Mouse (Mus musculus): ENCODE measurements around the gene Brms1l. TPM values are rescaled to one million over a fixed set of nuclear protein-coding genes. Genes with fewer than 3 reads are reported as not detected.
"Not testable (repeated sequence)": the region's sequence is repeated elsewhere in the genome, so short reads cannot be mapped to it uniquely, and the experiment has no call there.

The Brms1l gene
- total RNA-seq (2021): 35.0 and 56.1 TPM in 2 replicates
- long read RNA-seq, transcript Brms1l-201 (10 exons, 2,609 nt): major isoform, 41 of 45 reads
- long read RNA-seq, partial matches to known transcripts: 2 of 45 reads
- long read RNA-seq, other reads (novel, unspliced or antisense): 2 of 45 reads

DNA sequence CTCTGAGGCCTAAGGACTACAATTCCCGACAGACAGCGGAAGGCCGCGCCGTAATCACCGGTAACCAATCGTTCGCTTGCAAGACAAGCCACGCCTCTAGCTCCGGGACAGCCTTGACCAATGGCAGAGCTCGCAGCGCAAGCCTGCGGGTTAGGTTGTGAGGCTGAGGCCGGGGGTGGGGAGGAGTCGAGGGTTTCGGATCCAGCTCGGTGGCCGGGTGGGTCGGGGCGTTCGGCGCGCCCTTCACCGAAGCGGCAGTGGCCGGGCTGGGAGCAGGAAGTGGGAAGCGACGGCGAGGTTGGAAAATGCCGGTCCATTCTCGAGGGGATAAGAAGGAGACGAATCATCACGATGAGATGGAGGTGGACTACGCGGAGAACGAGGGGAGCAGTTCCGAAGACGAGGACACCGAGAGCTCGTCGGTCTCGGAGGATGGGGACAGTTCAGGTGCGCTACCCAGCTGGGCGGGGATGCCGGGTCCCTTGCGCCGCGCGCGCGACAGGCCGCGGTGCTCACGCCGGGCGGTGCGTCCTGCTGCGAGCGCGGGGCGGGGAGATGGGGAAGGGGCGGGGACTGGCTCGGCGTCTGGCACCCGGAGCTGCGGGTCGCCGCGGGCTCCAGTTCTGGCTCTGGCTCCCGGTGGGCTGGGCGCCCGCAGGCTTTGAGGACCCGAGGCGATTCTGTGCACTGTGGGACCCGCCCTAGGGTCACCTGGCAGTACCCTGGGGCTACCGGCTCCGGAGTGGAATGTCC lies at the start of gene Brms1l:
Brms1l (plus strand) TSS at position 126 of the 753 bp plus-strand sequence.
- DNase-seq: peak; percentile 94

DNA sequence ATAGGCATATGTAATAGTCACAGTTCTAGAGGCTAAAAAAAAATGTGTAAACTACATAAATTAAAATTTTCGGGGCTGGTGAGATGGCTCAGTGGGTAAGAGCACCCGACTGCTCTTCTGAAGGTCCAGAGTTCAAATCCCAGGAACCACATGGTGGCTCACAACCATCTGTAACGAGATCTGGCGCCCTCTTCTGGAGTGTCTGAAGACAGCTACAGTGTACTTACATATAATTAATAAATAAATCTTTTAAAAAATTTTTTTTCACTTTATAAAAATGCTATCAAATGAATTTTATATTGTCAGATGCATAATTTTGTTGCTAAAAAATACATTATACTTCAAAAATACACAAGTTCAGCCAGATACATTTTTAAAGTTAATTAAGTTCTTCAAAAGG lies 41.6 kb upstream of the Brms1l start:
- DNase-seq: not testable (repeated sequence)

DNA sequence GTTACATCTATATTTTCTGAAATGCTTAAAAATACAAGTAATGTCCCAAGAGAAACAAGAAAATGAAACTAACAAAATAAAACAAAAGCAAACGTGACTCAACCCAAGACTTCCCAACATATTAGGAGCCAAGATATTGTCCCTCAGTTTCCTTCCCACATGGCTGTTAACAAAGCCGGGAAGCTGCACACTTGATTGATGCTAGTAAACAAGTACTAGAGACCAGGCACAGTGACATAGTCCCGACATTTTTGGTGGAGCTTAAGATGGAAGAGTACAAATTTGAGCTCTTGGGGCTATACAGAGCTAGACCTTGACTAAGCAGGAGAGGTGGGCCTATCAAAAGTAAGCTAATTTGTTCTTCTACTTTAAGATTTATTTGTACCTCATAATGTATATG lies 39.0 kb upstream of the Brms1l start:
- DNase-seq: no peak

DNA sequence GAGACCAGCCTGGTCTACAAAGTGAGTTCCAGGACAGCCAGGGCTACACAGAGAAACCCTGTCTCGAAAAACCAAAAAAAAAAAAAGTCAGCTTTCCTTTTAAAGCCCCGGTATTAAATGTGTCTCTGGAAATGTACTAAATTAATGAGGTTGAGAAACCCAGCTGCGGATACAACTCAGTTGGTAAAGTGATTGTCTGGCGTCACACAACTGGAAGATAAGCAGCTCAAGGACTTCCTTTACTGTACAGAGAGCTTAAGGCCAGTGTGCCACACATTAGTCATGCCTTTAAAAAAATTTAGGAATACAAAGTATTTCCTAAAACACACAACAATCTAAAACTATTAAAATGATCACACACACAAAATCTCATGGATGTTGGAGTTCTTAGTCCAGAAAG lies 37.4 kb upstream of the Brms1l start:
- DNase-seq: no peak

DNA sequence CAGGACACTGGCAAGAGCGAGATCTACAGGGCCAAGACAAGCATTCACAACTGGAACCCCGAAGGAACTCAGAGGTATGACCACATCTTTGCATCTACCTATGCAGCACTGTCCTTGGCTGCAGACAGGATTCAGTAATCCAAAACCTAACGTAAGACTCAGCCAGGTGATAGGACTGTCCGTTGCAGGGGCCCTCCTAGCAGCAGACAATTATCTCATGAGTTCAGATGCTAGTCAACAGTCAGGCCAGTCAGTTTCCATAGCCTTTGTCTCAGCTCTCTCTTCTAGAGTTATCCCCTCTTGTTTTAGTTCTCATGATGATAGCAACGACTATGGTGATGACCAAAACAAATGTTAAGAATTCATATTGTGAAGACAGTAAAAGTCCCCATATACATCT lies 36.0 kb upstream of the Brms1l start:
- no peak for DNase-seq

DNA sequence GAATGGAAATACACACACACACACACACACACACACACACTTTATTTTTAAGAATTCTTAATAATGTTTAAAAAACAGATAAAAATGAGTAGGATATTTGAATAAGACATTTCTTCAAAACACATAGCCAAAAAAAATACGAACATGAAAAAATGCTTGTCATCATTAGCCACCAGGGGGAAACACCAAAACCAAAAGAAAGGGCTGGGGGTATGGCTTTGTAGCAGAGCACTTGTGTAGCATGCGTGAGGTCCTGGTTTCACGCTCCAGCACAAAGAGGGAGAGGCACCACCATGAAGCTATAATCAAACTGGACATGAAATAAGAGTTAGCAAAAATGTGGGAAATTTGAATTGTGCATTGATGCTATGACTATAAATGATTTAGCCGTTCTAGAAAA lies 35.0 kb upstream of the Brms1l start:
- DNase-seq: no peak

DNA sequence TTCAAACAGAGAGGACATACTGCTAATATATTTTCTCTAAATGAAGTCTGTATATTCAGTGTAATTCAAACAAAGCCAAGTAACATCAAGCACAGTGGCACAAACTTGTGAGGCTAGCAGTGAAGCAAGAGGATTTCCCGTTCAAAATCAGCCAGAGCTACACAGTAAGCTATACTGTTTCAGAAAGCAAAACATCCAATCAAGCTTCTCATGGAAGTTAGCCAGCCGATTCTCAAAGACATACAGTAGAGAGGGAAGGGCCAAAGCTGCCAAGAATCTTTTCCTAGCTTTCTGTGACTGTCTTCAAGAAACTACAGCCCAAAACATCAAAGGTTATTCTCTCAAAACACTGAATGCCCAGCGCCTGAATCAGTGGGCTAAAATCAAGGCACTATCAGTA lies 31.1 kb upstream of the Brms1l start:
- no peak for DNase-seq

DNA sequence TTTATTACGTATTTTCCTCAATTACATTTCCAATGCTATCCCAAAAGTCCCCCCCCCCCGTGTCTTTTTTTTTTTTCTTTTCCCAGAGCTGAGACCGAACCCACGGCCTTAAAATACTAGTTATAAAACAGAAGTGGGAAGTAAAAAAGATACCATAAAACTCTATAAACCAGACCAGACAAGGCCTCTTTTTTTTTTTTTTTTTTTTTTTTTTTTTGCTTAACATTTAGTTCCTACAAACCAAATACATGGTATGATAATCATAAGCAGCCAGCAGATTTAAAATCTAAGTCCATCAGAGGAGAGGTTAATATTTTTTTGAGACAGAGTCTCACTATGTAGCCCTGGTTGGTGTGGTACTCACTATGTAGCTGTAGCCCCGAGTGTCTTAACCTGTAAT lies 19.6 kb upstream of the Brms1l start:
- DNase-seq: no peak

DNA sequence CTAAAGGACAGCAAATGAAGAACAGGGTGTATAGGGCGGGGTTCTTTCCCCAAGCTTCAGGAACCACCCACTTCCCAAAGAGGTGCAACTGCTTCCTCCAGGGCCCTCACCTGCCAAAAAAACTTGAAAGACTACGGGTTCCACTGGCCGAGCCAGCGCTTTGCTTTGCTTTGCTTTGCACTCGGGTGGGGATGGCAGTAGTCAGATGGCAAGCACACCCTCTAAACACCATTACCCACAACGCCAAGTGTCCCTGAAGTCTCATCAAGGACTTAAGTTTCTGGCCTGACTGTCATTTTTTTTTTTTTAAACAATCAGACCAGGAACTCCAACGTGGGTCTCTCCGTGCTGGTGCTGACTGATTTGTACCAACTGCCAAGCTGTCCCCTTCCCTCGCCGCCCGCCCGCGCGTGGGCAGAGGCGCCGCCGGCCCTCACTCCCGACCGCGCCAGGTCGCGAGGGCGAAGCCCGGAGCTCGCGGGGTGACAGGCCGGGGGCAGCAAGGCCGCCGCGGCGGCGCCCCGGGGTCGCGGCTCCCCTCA lies 15.9 kb upstream of the Brms1l start:
- peak; percentile 31 for DNase-seq

DNA sequence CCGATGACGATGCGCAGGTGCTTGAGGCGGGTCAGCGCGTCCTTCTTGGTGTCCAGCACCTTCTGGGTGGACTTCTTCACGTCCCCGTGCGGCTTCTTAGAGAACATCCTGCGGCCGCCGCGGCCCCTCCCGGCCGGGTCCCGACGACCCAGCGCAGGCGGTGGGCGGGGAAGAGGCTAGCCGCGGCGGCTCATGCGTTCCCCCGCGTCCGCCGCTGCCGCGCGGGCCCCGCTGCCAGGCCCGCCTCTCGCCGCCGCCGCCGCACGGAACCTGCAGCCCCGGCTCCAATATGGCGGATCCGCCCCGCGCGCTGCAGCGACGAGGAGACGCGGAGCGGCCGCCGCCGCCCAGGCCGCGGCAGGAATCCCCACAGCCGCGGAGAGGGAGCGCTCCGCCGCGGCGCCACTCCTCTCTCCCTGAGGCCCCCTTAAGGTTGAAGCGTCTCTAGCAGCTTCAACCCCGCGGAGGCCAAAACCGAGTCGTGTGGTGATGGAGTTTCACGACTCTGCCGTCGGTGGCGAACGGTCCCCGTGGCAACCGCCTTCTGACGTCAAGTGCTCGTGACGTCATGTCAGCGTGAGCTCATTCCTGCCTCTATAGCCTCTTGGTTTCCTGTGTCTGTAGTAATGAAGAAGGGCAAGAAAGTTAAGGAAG lies 15.3 kb upstream of the Brms1l start, which contains the start of gene Ralgapa1:
Ralgapa1 (minus strand) TSS at position 507 of the 654 bp plus-strand sequence.
- DNase-seq: peak; percentile 83

DNA sequence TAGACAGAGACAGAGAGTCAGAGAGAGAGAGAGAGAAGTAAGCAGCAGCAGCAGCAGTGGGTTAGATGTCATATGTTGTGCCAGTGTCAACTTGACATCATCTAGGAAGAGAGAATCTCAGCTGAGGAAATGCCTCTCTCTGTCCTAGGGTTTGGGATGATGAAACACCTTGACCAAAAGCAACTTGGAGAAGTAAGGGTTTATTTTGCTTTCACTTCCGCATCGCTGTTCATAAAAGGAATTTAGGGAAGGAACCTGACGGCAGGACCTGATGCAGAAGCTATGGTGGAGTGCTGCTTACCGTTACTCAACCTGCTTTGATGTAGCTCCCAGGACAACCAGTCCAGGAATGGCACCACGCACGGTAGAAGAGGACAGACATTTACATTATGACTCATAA lies 12.1 kb upstream of the Brms1l start:
- DNase-seq: no peak

DNA sequence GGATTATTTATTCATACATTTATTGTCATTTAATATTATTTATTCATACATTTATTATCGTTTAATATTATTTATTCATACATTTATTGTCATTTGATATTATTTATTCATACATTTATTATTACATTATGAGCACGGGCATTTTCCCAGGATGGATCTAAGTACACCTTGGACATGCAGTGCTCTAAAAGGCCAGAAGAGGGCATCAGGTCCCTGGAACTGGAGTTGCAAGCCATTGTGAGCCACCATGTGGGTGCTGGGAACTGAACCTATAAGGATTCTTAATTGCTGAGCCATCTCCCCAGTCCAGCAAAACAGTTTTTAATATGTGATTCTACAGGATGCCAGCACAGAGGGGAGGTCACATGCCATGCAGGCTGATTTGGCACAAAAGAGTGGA lies 10.6 kb upstream of the Brms1l start:
- DNase-seq: no peak

DNA sequence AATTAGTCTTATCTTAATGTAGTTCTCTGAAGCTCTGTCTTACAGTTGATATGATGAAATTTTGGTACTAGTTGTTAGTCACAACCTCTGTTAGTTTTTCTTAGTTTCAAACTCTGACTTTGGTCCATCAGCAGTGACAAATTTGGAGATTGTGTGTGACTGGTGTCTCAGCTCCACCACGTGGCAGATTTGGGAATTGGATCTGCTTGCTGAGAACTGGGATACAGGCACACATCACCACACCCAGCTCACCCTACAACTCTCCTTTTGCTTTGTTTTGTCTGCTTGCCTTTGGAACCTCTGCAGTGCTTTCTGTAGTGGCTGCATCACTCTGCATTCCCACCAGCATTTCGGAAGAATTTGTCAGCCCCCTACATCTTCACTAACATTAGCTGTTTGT lies 5.0 kb upstream of the Brms1l start:
- DNase-seq: peak; percentile 68

DNA sequence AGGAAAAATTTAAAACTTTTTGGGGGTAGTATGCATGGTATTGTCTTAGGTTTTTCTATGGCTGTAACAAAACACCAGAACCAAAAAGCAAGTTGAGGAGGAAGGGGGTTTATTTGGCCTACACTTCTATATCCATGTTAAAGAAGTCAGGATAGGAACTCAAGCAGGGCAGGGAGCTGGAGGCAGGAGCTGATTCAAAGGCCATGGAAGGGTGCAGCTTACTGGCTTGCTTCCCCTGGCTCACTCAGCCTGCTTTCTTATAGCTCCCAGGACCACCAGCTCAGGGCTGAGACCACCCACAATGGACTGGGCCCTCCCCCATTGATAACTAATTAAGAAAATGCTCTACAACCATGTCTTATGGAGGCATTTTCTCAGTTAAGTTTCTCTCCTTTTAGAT lies 3.2 kb upstream of the Brms1l start:
- no peak for DNase-seq

DNA sequence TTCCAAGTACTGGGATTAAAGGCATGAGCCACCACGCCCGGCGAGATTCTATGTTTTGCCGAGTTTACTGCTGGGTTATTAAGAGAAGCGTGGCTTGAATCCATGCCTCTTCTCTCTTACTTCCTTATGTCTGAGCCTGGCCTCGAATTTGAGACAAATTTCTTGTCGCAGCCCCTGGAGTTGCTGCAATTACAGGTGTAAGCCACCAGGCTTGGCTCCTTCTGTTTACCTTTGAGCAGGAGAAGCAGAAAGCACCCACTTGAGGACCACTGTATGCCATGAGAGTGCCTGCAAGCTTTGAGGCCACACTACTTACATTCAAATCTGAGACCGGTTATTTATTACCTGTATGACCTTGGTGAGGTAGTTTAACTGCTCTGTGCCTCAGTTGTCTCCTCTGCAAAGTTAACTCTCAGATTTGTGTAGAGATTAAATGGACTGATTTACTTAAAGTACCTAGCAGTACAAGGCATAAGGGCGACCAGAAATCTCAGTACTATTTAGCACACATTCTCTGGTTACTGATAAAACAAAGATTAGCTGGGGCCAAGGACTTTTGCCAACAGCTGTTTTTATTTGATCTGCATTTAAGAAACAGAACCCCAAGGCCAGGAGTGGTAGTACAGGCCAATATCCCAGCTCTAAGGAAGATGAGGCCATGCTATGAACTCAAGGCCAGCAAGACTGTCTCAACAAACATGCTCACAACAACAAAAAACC lies 2.1 kb upstream of the Brms1l start:
- DNase-seq: no peak

DNA sequence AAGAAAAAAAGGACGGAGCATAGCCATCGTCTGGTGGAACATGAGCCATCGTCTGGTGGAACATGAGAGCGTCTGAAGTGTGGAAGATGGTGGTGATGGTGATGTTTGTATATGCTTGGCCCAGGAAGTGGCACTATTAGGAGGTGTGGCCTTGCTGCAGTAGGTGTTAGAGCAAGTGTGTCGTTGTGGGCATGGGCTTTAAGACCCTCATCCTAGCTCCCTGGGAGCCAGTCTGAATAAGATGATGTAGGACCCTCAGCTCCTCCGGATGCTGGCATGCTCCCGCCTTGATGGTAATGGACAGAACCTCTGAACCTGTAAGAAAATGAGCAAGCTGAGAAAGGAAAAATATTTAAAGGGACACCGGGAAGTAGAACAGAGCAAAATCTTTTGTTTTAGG lies 1.2 kb upstream of the Brms1l start:
- DNase-seq: no peak

DNA sequence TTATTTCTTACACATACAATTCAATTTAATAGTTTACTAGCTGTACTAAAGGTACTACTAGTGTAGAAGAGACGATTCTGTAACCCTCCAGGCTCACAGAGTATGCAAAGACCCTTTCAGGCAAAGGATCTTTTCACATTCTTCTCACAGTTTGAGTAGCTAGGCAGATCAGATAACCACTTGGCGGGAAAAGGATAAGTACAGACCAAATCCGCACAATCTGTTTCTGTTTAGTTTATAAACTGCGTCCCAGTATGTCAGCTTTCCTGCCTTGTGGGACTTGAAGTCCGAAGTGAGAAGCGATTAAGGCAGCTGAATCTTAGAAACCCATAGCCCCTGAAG lies 296 bp upstream of the Brms1l start:
- no peak for DNase-seq

DNA sequence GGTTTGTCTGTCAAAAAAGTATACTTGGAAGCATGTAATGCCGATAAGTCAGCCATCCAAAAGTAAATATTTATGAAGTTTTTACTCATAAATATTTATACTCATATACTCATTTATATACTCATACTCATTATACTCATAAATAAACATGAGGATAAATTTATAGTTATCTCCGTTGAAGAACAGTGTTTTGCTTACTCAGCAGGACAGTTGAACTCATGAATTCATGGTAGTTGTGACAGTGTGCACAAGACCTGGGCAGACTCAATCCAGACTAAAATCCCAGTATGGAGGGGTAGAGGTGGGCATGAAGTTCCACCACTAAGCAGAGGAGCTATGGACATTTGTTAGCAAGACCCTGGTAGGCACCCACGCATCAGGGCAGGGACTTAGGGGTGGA lies 1.4 kb downstream of the Brms1l start:
- DNase-seq: no peak

DNA sequence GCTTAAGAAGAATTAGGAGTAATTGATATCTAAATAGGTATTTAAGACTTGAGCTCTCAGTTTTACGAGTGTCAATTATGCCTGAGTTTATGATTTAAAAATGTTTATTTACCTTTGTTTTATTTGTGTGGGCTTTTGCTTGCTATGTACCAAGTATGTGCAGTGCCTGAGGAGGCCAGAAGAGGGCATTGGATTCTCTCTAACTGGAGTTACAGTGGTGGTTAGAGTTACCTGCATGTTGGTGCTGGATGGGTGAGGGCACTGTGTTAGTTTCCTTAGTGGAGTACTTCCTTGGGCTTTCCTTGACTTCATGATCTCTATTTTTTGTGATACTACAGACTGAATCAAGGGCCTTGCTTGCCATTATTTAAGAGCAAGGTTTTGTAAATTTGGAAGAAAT lies 10.6 kb downstream of the Brms1l start:
- DNase-seq: no peak

DNA sequence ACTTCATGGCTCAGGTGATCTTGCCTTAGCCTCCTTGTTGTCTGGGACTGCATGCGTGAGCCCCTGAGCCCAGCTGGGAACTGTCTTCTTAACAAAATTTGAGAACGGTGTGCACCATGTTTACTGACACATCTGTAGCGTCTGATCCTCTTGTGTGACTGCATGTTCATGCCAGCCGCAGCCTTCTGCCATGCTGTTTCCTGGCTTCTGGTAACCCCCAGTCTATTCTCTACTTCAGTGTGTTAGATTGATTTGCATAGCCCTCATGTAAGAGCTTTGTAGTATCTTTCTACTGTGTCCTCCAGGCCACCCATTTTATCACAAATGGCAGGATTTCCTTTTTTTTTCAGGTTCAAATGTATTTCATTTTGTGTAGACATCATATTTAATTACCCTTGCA lies 11.7 kb downstream of the Brms1l start:
- DNase-seq: no peak

DNA sequence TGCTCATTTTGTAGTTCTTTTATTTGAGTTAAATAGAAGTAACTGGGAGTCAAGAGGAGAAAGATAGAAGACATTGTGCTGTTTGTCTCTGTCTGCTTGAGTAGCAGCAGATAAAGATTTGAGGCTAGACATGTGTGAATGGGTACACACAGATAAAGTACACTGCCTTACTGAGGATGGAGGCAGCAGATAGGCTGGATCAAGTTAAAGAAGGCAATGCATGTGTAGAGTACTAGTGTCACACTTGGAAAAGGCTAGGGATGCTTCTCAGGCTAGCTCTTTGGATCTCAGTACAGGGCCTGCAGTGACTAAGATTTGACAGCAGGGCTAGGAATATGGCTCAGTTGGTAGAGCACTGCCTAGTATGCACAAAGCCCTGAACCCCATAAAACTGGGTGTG lies 14.5 kb downstream of the Brms1l start:
- DNase-seq: no peak

DNA sequence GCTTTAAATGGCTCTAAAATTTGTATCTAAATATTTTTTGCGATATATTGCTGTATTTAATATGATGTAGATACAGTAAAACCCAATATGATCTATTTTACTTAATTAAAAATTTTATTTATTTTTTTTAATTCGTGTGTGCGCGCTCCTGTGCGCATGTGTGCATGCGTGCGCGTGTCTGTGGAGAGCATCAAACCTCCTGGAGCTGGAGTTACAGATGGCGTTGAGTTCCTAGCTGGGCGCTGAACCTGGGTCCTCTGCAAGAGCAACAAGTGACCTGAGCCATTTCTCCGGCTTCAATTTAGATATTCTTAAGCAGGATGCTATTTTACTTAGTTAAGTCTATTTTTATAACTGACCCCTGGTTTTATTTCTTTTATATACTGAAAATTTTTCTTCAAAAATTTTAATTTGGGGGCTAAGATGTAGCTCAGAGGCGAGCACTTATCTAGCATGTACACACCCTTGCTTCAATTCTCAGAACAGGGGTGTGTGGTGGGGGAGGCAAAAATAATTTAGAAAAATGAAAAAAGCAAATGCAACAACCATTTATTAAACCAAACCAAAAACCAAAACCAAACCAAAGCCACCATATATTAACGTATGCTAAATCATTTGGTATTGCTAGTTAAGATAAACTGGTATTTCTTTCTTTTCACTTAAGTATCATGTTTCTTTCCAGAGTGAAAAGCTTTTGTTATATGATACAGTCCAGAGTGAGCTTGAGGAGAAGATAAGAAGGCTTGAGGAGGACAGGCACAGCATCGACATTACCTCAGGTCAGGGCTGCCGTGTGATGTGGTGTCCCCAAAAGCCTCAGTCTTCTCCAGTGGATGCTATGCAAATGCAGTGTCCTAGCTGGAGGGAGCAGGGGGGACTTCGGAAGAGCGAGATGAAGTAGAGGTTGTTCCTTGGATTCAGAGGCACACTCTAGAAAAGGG lies 23.6 kb downstream of the Brms1l start:
- DNase-seq: no peak

Data from adrenal gland, postnatal 25 days (tissue).